Mouse (Mus musculus): ENCODE results near the gene Podxl2.

GRCm38 (mm10) chr6:88854509-88854908 is 20.3 kb downstream of the Podxl2 start:
- TF ChIP-seq CHD2 (IDR thresholded peaks at IDR 0.05; ENCODE audit: low read depth, low read length) (no peak), HCFC1 (IDR thresholded peaks at IDR 0.05; ENCODE audit: borderline replicate concordance, insufficient read depth, low read length) (no peak), ZC3H11A (IDR thresholded peaks at IDR 0.05; ENCODE audit: borderline replicate concordance, low read depth, low read length) (no peak)

Data from ES-E14 (cell line).